Mouse (Mus musculus) forebrain, embryonic 13.5 days (tissue): Measurements from ENCODE around the gene Il21r. TPM values are rescaled to one million over a fixed set of nuclear protein-coding genes. Genes with fewer than 3 reads are reported as not detected.

Experiments
- ATAC-seq: fragments of 200-750 bp; cut with Nextera tagmentation; 2 replicates; pipeline ENCODE4 v1.8.0; 2017
- H3K27ac ChIP-seq: fragments of 300-500 bp; sonication (generic); 2 replicates; pipeline ENCODE4 v1.5.1; 2015; ENCODE audit warnings: inconsistent platforms, mild to moderate bottlenecking, moderate library complexity
- H3K27me3 ChIP-seq: fragments of 300-500 bp; sonication (generic); 2 replicates; pipeline ENCODE4 v1.6.1; 2015; ENCODE audit warnings: mild to moderate bottlenecking, inconsistent platforms
- H3K36me3 ChIP-seq: fragments of 300-500 bp; sonication (generic); 2 replicates; pipeline ENCODE4 v1.6.1; 2015; ENCODE audit warnings: mild to moderate bottlenecking, inconsistent platforms; ENCODE audit not compliant: poor library complexity, severe bottlenecking
- H3K4me1 ChIP-seq: fragments of 300-500 bp; sonication (generic); 2 replicates; pipeline ENCODE4 v1.6.1; 2015; ENCODE audit warnings: inconsistent platforms
- H3K4me2 ChIP-seq: fragments of 300-500 bp; sonication (generic); 2 replicates; pipeline ENCODE4 v1.6.1; 2015; ENCODE audit warnings: inconsistent platforms, mild to moderate bottlenecking, moderate library complexity
- H3K4me3 ChIP-seq: fragments of 300-500 bp; sonication (generic); 2 replicates; pipeline ENCODE4 v1.5.1; 2015; ENCODE audit warnings: mild to moderate bottlenecking, inconsistent platforms
- H3K9ac ChIP-seq: fragments of 300-500 bp; sonication (generic); 2 replicates; pipeline ENCODE4 v1.6.1; 2015; ENCODE audit warnings: mild to moderate bottlenecking, inconsistent platforms
- H3K9me3 ChIP-seq: fragments of 300-500 bp; sonication (generic); replicated peaks from 2 replicates; pipeline ENCODE4 v1.6.1; 2016; ENCODE audit warnings: inconsistent platforms
- WGBS: fragments of 180-500 bp; shearing (Covaris S2); methylation state at CpG from one replicate; pipeline ENCODE4 v1.1.7; 2015; 5-methylcytosine and 5-hydroxymethylcytosine counted together
- polyA plus RNA-seq: library from polyadenylated mRNA; unstranded; fragments of >200 nt; fragmentation: Nextera tagmentation; extraction: Ambion mirVana; gene quantifications from 2 replicates; pipeline ENCODE4 v1.2.1, GENCODE M21; 2015

Gene Il21r
- polyA plus RNA-seq, 1 experiment from 2014 or later: 0.26 TPM

GRCm38 (mm10) chr7:125606265-125607164 is 3.3 kb downstream of the Il21r start:
- no peaks in the 10 kb centered on the region for H3K4me1 ChIP-seq
- no peaks in the 10 kb centered on the region for H3K36me3 ChIP-seq
- no peak overlapping the region for H3K4me2 ChIP-seq
- H3K9me3 ChIP-seq: no peaks in the 10 kb centered on the region
- H3K4me3 ChIP-seq: no peak overlapping the region
- no peaks in the 10 kb centered on the region for H3K27me3 ChIP-seq
- 71% methylated on average over 2 of the region's 2 CpGs for whole genome bisulfite sequencing
- no peak for ATAC-seq
- H3K27ac ChIP-seq: no peak overlapping the region
- H3K9ac ChIP-seq: no peak overlapping the region

GRCm38 (mm10) chr7:125607384-125608182 is 4.4 kb downstream of the Il21r start:
- ATAC-seq: no peak
- Histone ChIP-seq H3K4me3 (no peak overlapping the region), H3K4me1 (no peaks in the 10 kb centered on the region), H3K27me3 (no peaks in the 10 kb centered on the region), H3K4me2 (no peak overlapping the region), H3K9ac (no peak overlapping the region), H3K9me3 (no peaks in the 10 kb centered on the region), H3K27ac (no peak overlapping the region), H3K36me3 (no peaks in the 10 kb centered on the region)
- 64% methylated on average over 6 of the region's 6 CpGs for WGBS

GRCm38 (mm10) chr7:125608183-125608688 is 5.0 kb downstream of the Il21r start:
- Histone ChIP-seq H3K9me3 (no peaks in the 10 kb centered on the region), H3K27me3 (no peaks in the 10 kb centered on the region), H3K27ac (no peak overlapping the region), H3K4me3 (no peak overlapping the region), H3K9ac (no peak overlapping the region), H3K4me2 (no peak overlapping the region), H3K4me1 (no peaks in the 10 kb centered on the region), H3K36me3 (no peaks in the 10 kb centered on the region)
- 88% methylated on average over 4 of the region's 4 CpGs for WGBS
- ATAC-seq: no peak

- no peak for ATAC-seq
- H3K4me1 ChIP-seq: no peaks in the 10 kb centered on the region
- no peak overlapping the region for H3K9ac ChIP-seq
- WGBS: 84% methylated on average over 5 of the region's 5 CpGs
- no peaks in the 10 kb centered on the region for H3K27me3 ChIP-seq
- H3K4me2 ChIP-seq: no peak overlapping the region
- H3K4me3 ChIP-seq: no peak overlapping the region
- H3K27ac ChIP-seq: no peak overlapping the region
- H3K36me3 ChIP-seq: no peaks in the 10 kb centered on the region
- no peaks in the 10 kb centered on the region for H3K9me3 ChIP-seq
Observed at GRCm38 (mm10) chr7:125613579-125613978, 10.3 kb downstream of the Il21r start.

- Histone ChIP-seq H3K9me3 (no peaks in the 10 kb centered on the region), H3K4me3 (no peak overlapping the region), H3K27me3 (no peaks in the 10 kb centered on the region), H3K36me3 (no peaks in the 10 kb centered on the region), H3K4me2 (no peak overlapping the region), H3K27ac (no peak overlapping the region), H3K4me1 (no peaks in the 10 kb centered on the region), H3K9ac (no peak overlapping the region)
- ATAC-seq: no peak
- WGBS: 90% methylated on average over 7 of the region's 7 CpGs
Observed at GRCm38 (mm10) chr7:125615453-125615852, 12.2 kb downstream of the Il21r start.

GRCm38 (mm10) chr7:125618016-125618415 is 14.8 kb downstream of the Il21r start:
- no peaks in the 10 kb centered on the region for H3K36me3 ChIP-seq
- H3K9me3 ChIP-seq: no peaks in the 10 kb centered on the region
- H3K4me3 ChIP-seq: no peak overlapping the region
- no peaks in the 10 kb centered on the region for H3K27me3 ChIP-seq
- H3K4me2 ChIP-seq: no peak overlapping the region
- ATAC-seq: no peak
- H3K9ac ChIP-seq: no peak overlapping the region
- H3K27ac ChIP-seq: no peak overlapping the region
- no peaks in the 10 kb centered on the region for H3K4me1 ChIP-seq
- 88% methylated on average over 7 of the region's 7 CpGs for WGBS

- H3K36me3 ChIP-seq: no peaks in the 10 kb centered on the region
- H3K9ac ChIP-seq: no peak overlapping the region
- no peak overlapping the region for H3K27ac ChIP-seq
- no peak for ATAC-seq
- H3K9me3 ChIP-seq: no peaks in the 10 kb centered on the region
- H3K27me3 ChIP-seq: no peaks in the 10 kb centered on the region
- H3K4me3 ChIP-seq: no peak overlapping the region
- no peak overlapping the region for H3K4me2 ChIP-seq
- H3K4me1 ChIP-seq: no peaks in the 10 kb centered on the region
- WGBS: 80% methylated on average over 4 of the region's 4 CpGs
Observed at GRCm38 (mm10) chr7:125620077-125620476, 16.8 kb downstream of the Il21r start.

GRCm38 (mm10) chr7:125622741-125623685 is 19.8 kb downstream of the Il21r start:
- Histone ChIP-seq H3K9ac (no peak overlapping the region), H3K4me3 (no peak overlapping the region), H3K36me3 (no peaks in the 10 kb centered on the region), H3K9me3 (no peaks in the 10 kb centered on the region), H3K27me3 (no peaks in the 10 kb centered on the region), H3K4me1 (no peaks in the 10 kb centered on the region), H3K27ac (no peak overlapping the region), H3K4me2 (no peak overlapping the region)
- WGBS: 84% methylated on average over 7 of the region's 7 CpGs
- ATAC-seq: no peak

- H3K9ac ChIP-seq: no peak overlapping the region
- no peaks in the 10 kb centered on the region for H3K27me3 ChIP-seq
- H3K4me1 ChIP-seq: no peaks in the 10 kb centered on the region
- 66% methylated on average over 4 of the region's 4 CpGs for WGBS
- H3K36me3 ChIP-seq: no peaks in the 10 kb centered on the region
- no peak overlapping the region for H3K4me3 ChIP-seq
- no peaks in the 10 kb centered on the region for H3K9me3 ChIP-seq
- H3K4me2 ChIP-seq: no peak overlapping the region
- ATAC-seq: no peak
- no peak overlapping the region for H3K27ac ChIP-seq
Observed at GRCm38 (mm10) chr7:125625219-125625618, 22.0 kb downstream of the Il21r start.

GRCm38 (mm10) chr7:125625829-125626228 is 22.6 kb downstream of the Il21r start:
- no peaks in the 10 kb centered on the region for H3K4me1 ChIP-seq
- H3K27ac ChIP-seq: no peak overlapping the region
- no peak overlapping the region for H3K4me2 ChIP-seq
- WGBS: 69% methylated on average over 7 of the region's 7 CpGs
- no peak for ATAC-seq
- no peak overlapping the region for H3K9ac ChIP-seq
- H3K4me3 ChIP-seq: no peak overlapping the region
- no peaks in the 10 kb centered on the region for H3K27me3 ChIP-seq
- H3K36me3 ChIP-seq: no peaks in the 10 kb centered on the region
- no peaks in the 10 kb centered on the region for H3K9me3 ChIP-seq

- 73% methylated on average over 4 of the region's 4 CpGs for WGBS
- no peak overlapping the region for H3K4me3 ChIP-seq
Observed at GRCm38 (mm10) chr7:125630317-125630716, 27.1 kb downstream of the Il21r start.

More at GRCm38 (mm10) chr7:125630317-125630716, 27.1 kb downstream of the Il21r start:
- Histone ChIP-seq H3K27me3 (no peaks in the 10 kb centered on the region), H3K27ac (no peak overlapping the region), H3K9ac (no peak overlapping the region), H3K9me3 (no peaks in the 10 kb centered on the region), H3K4me1 (peaks cover 5% of the 10 kb centered on the region; the same call in 1 of the 2 replicates), H3K4me2 (no peak overlapping the region), H3K36me3 (no peaks in the 10 kb centered on the region)
- ATAC-seq: no peak
